Mouse (Mus musculus) regulatory T cell (primary cell): ENCODE measurements around the gene Xkrx.
"Not testable (repeated sequence)": the region's sequence is repeated elsewhere in the genome, so short reads cannot be mapped to it uniquely, and the experiment has no call there.

Experiments used
- in situ Hi-C: fragments of 300-600 bp; cut with MboI, MseI; formaldehyde crosslinking; loops from one replicate; pipeline ENCODE4 v1.15.1; 2025; ENCODE audit warnings: high pct_unique_total_duplicates

Gene Xkrx

DNA sequence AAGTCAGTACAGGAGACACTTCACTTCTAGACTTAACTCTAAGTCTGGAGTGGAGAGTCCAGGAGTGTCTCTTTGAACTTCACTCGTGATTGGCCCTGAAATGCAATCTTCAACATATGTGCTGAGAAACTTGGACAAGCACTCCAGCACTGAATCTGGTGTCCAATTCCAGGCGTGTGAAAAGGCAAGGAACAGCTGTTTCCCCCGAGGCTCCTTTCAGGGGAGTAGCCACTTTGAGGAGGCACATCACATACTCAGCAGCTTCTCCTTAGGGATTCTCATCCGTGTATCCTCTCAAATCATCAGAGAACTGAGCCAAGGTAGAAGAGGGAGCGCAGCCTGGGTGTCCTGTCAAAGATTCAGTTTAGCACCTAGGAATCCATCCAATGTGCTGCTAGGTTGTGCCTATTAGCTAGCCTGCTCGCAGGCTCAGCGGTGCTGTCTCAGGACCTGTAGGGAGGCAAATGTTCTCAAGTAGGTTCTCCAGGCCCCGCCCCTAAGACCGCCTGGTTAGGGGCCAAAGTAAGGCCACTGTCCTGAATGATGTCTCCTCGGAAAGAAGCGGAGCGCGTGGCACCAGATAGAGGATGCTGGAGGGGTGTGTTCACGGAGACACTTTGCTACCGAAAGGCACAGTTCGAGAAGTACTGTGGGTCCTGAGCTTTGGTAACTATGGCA lies at the start of gene Xkrx:
Gene Xkrx, minus strand, starts transcription at position 34 of the 678 bp plus-strand sequence.
- in situ Hi-C loops = no loop called here

DNA sequence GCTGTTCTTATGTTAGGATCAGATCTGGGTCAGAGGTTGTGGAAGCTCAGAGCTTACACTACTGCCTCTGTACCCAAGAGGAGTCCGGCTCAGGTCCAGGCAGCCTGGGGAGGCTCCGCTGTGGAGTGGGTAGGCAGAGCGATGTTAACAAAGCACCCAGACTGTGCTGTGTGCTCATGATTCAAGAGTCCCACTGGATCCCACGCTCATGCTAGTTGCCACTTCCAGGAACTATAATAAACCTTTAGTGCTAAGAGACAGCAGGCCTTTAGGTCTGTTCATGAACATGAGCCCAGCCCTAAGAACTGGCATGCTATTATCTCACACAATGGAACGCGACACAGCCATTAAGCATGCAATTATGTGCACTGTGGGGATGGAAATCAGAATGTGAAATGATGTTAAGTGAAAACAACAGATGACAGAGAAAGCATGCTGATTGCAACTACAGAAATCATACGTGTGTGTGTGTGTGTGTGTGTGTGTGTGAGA lies 49.3 kb upstream of the Xkrx start:
- in situ Hi-C loops = no loop called here

DNA sequence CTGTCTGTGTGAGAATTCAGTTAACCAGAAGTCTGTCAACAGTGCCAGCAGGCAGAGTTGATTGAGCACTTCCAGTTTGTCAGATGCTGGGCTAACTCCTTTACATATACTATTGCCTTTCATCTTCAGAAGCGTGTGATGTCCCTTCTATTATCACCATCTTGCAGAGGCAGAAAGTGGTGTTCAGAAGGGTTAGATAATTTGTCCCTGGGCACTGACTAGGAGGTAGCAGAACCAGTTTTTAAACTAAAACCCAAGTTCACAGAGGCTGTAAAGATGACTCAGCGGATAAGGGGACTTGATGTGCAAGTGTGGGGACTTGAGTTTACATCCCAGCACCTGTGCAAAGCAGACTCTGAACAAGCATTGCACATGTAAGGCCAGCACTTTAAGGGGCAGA lies 46.6 kb upstream of the Xkrx start:
- in situ Hi-C loops = no loop called here

DNA sequence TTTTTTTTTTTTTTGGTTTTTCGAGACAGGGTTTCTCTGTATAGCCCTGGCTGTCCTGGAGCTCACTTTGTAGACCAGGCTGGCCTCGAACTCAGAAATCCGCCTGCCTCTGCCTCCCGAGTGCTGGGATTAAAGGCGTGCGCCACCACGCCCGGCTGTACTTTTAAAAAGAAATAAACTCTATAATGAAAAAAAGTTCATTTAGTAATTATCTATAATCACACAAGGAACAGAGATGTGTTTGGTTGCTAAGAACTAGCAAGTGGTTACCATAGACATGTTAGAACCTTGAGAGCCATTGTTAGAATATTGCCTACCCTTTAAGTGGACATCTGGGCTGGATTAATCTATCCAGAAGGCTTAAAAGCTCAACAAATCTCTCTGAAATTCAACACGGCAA lies 25.3 kb upstream of the Xkrx start, which contains the start of gene Arl13a:
Gene Arl13a, plus strand, starts transcription at position 301 of the 400 bp plus-strand sequence.
- in situ Hi-C loops = not testable (repeated sequence)

DNA sequence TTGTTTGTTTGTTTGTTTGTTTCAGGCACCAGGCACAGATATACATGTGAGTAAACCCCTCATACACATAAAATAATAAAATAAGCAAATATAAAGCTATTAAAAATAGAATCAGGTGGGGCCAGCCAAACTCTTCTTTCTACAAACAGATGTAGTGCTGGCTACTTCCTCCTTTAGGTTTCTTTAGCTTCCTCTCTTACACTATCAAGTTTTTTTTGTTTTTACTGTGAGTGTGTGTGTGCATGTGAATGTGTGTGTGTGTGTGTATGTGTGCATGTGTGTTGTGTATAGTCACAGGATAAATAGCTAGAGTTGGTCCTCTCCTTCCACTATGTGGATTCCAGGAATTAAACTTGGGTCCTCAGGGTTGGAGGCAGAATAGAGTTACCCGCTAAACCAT lies 12.8 kb upstream of the Xkrx start:
- in situ Hi-C loops = no loop called here

- in situ Hi-C loops = no loop called here
These were observed 8.7 kb upstream of the Xkrx start for GRCm38 (mm10) chrX:134170584-134170983.

DNA sequence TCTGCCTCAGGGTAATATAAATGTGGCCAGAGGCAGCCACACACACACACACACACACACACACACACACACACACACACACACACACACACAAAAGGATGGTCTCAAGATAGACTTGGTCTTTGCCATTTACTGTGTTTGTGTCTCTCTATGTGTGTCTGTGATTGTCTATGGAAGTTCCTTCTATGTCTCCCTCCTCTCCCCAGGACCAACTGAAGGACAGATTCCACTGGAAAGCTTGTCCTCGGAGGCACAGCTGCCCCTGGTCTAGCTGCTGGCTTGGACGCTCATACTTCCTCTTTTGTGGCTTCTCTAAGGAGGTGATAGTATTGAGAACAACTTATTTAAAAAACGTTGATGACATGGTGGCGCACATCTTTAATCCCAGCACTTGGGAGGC lies 1.6 kb upstream of the Xkrx start:
- in situ Hi-C loops = no loop called here

DNA sequence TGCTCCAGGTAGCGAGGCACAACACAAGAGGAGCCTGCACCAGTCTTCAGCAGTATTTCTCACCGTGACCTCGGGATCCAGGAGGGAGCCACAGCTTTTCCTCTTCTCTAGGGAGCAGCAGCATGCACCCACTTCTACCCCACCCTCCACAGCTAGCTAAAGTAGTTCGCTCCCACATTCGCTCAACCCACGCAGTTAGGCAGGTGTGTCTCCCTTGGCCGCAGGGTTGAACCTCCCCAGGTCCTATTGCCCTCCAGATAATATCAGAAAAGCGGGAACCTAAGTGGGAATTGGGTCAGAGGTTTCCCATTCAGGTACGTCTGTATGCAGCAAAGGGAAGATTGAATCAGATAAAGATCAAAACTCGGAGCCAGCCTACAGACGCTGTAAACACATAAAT lies 950 bp upstream of the Xkrx start:
- in situ Hi-C loops = no loop called here

DNA sequence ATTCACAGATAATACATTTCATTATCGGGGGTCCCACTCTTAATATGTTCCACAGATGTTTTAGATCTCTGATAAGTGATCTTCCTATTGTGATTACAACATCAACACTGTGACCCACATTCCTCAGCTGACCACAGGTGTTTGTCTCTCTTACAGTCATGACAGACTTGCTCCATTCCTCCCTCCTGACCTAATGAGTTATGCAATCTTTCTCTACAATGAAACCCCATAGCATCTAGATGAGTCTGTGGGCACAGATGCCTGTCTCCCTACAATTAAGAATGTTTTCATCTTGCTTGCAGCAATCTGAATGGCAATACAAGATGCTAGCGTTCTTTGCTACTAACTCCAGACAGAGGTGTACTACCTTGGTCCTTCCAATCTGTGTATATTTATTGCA lies 1.4 kb downstream of the Xkrx start:
- in situ Hi-C loops = no loop called here

DNA sequence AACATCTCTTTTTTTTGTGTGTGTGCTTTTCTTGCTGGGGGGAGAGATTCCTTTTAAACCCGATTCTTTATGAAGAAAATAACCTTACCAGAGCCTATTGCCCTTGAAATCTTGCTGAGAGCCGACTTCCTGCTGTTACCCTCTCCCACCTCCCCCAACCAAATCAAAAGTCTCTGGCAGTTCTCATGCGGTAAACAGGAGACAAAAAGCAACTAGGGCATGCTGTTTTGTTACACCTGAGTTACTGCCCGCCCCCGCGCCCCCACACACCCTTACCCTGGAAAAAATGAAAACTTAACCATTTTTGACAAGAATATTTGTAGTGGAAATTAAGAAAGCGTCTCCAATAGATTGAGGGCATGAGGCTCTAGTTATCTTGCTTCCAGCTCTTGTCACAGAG lies 3.7 kb downstream of the Xkrx start:
- in situ Hi-C loops = no loop called here

DNA sequence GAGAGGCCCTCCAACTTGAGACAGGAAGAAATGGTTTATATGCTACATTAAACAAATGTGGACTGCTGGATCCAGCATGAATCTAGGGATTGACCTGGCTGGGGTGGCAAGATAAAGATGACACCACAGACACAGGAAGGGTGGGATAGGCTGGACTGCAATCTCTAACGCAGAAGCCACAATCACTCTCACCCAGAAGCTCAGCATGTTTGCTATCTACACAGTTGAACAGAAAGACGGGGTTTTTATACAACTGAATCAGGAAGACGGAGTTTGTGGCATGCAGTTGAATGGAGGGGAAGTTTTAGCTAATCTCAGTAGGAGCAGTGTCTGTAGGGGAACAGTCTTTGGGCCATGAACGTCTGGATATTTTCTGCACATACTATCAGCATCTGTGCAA lies 19.9 kb downstream of the Xkrx start:
- in situ Hi-C loops = no loop called here

DNA sequence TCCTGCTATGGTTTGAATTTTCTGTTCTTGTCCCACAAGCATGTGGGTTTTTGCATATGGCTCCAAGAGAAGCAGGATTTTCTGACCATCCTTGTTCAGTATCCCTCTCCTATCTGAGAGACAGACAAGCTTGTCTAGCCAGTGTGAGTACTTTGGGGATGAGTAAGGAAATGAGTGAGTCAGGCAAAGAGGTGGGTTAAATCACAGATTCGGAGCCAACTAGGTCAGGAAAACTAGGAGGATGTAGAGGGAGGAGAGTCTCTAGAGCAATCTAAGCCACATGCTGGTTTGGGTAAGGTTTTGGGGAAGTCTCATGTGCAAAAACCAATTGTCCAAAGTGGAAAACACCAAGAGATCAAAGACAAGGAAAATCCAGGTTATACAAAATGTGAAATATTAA lies 20.3 kb downstream of the Xkrx start:
- in situ Hi-C loops = no loop called here

- in situ Hi-C loops = no loop called here
These were observed 21.9 kb downstream of the Xkrx start for GRCm38 (mm10) chrX:134140024-134140423.

- in situ Hi-C loops = no loop called here
These were observed 28.1 kb downstream of the Xkrx start for GRCm38 (mm10) chrX:134133821-134134220.

DNA sequence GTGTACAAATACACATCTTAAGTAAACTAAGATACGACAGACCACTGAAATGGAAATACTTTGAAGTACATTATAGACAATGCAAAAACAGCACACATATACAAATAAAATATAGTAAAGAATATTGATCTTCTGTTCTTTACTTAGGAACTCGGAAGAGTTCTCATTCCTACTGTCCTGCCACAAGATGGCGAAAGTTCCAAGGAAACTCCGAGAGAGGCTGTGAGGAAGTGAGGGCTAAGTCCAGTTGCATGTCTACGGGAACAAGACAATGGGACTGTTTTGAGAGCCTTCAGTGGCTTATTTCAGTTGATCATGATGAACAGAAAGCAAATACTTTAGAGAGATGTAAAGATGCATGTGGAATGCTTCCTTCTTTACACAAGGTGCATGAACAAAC lies 29.6 kb downstream of the Xkrx start:
- in situ Hi-C loops = no loop called here

DNA sequence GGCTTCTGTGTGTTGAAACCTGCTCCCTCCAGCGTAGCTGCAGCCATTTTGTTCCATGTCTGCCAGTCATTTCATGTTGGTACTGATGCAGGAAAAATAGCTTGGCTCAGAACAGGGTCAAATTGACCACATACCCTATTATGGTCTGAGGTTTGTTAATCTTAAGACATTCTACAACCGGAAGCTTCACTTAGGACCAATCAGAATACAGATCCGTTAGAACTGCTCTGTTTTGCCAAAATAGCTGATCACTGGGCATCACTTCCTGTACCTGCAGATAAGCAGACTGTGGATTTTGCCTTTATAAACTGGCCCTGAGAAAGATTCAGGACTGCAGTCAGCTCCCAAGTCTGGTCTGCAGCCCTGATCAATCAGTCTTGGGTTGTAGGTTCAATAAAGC lies 33.3 kb downstream of the Xkrx start:
- in situ Hi-C loops = no loop called here

GRCm38 (mm10) chrX:134116417-134116816 lies 45.5 kb downstream of the Xkrx start:
- in situ Hi-C loops = no loop called here

GRCm38 (mm10) chrX:134111767-134112166 lies 50.1 kb downstream of the Xkrx start:
- in situ Hi-C loops = no loop called here

GRCm38 (mm10) chrX:134102641-134103040 lies 59.2 kb downstream of the Xkrx start:
- in situ Hi-C loops = no loop called here
